Mouse (Mus musculus) embryonic facial prominence, embryonic 13.5 days (tissue): ENCODE data around the gene Wdr34. TPM values are rescaled to one million over a fixed set of nuclear protein-coding genes. Genes with fewer than 3 reads are reported as not detected.

ENCODE experiments used
- ATAC-seq: fragments of 200-750 bp; cut with Nextera tagmentation; 2 replicates; pipeline ENCODE4 v1.8.0; 2017; ENCODE audit warnings: low read depth; ENCODE audit not compliant: insufficient number of reproducible peaks, insufficient read depth, low FRiP score, low TSS enrichment
- H3K27ac ChIP-seq: fragments of 300-500 bp; sonication (generic); 2 replicates; pipeline ENCODE4 v1.5.1; 2015; ENCODE audit warnings: moderate library complexity, mild to moderate bottlenecking, inconsistent platforms
- H3K27me3 ChIP-seq: fragments of 300-500 bp; sonication (generic); 2 replicates; pipeline ENCODE4 v1.6.1; 2015; ENCODE audit warnings: mild to moderate bottlenecking, inconsistent platforms
- H3K36me3 ChIP-seq: fragments of 300-500 bp; sonication (generic); 2 replicates; pipeline ENCODE4 v1.6.1; 2015; ENCODE audit warnings: mild to moderate bottlenecking, inconsistent platforms
- H3K4me1 ChIP-seq: fragments of 300-500 bp; sonication (generic); 2 replicates; pipeline ENCODE4 v1.6.1; 2015; ENCODE audit warnings: inconsistent platforms
- H3K4me2 ChIP-seq: fragments of 300-500 bp; sonication (generic); 2 replicates; pipeline ENCODE4 v1.6.1; 2015; ENCODE audit warnings: moderate library complexity, mild to moderate bottlenecking, inconsistent platforms
- H3K4me3 ChIP-seq: fragments of 300-500 bp; sonication (generic); 2 replicates; pipeline ENCODE4 v1.5.1; 2015; ENCODE audit warnings: mild to moderate bottlenecking, inconsistent platforms
- H3K9ac ChIP-seq: fragments of 300-500 bp; sonication (generic); 2 replicates; pipeline ENCODE4 v1.6.1; 2015; ENCODE audit warnings: mild to moderate bottlenecking, inconsistent platforms
- H3K9me3 ChIP-seq: fragments of 300-500 bp; sonication (generic); 2 replicates; pipeline ENCODE4 v1.6.1; 2016; ENCODE audit warnings: inconsistent platforms
- WGBS: fragments of 180-500 bp; shearing (Covaris S2); methylation state at CpG from one replicate; pipeline ENCODE4 v1.1.7; 2015; ENCODE audit warnings: mixed read lengths; 5-methylcytosine and 5-hydroxymethylcytosine counted together
- microRNA-seq: library from miRNA; unstranded; fragments of <30 nt; microRNA quantifications from one replicate; pipeline ENCODE4, GENCODE M21; 2016
- polyA plus RNA-seq: library from polyadenylated mRNA; unstranded; fragments of >200 nt; fragmentation: Nextera tagmentation; extraction: Ambion mirVana; gene quantifications from 2 replicates; pipeline ENCODE4 v1.2.1, GENCODE M21; 2015

Gene Wdr34
- polyA plus RNA-seq, 1 experiment from 2014 or later: 46.9 TPM

DNA sequence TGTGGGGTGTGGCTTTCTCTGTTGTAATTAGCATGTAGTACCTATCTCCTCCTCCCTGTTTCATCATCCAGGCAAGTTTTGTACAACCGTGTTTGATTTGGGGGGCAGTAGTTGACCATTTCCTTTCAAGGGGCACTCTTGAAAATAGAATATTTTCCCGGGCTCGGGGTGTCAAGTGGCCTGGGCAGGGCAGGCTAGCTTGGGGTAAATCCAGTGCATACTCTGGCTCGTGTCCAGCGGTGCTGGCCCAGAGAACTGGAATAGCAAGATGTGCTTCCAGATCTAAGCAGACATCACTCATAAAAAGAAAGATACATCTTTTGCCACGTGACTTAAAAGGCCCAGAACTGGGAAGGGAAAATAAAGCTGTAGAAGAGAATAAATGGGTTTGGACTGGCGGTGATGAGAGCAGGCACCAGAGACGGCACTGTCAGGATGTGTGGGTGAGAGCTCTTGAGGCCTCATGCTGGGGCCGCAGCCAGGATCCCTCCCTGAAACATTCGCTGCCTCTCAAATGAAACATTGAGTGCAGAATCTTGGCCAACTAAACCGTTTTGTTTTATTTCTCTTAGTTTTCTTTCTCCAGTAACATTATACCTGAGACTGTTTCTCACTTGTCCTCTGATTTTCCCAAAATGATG lies 34.2 kb downstream of the Wdr34 start:
- Histone ChIP-seq H3K27me3 (no peaks in the 10 kb centered on the region), H3K27ac (no peak overlapping the region), H3K4me2 (no peak overlapping the region), H3K9ac (no peak overlapping the region), H3K4me1 (no peaks in the 10 kb centered on the region), H3K9me3 (no peaks in the 10 kb centered on the region), H3K36me3 (peaks cover 98% of the 10 kb centered on the region), H3K4me3 (no peak overlapping the region)
- 92% methylated on average over 11 of the region's 11 CpGs for WGBS
- no peak for ATAC-seq

DNA sequence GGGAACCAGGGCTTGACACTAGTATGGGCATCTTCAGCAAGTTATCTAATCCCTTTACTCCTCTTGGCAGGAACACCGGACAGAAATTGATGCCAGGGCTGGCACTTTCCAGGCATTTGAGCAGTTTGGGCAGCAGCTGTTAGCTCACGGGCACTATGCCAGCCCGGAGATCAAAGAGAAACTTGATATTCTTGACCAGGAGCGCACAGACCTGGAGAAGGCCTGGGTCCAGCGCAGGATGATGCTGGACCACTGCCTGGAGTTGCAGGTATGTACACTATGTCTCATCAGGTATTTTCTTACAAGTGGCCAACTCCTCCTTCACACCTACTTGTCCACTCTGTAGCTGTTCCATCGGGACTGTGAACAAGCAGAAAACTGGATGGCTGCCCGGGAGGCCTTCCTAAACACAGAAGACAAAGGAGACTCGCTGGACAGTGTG lies 37.8 kb downstream of the Wdr34 start:
- Histone ChIP-seq H3K4me1 (no peaks in the 10 kb centered on the region), H3K9me3 (no peaks in the 10 kb centered on the region), H3K4me2 (no peak overlapping the region), H3K27ac (no peak overlapping the region), H3K9ac (no peak overlapping the region), H3K27me3 (no peaks in the 10 kb centered on the region), H3K36me3 (peaks cover 100% of the 10 kb centered on the region), H3K4me3 (no peak overlapping the region)
- no peak for ATAC-seq
- 89% methylated on average over 8 of the region's 8 CpGs for WGBS

DNA sequence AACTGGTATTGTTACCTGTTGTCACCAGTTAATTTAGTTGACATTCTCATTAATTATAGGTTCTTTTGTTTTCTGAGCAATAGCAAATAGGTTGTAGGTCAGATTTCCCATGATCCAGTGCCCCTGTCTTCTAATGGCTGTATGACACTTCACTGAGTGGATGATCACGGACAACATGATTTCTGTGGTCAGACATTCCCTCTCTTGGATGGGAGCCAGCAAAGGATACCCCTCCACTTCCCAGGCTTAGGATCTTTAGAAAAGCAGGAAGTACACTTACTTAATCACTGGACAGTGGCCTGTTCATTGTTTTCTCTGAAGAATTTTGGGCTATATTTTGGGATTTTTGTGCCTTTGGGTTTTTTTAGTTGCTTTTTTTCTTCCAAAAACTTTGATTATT lies 39.6 kb downstream of the Wdr34 start:
- Histone ChIP-seq H3K36me3 (peaks cover 99% of the 10 kb centered on the region), H3K4me1 (no peaks in the 10 kb centered on the region), H3K4me3 (no peak overlapping the region), H3K9ac (no peak overlapping the region), H3K9me3 (no peaks in the 10 kb centered on the region), H3K4me2 (no peak overlapping the region), H3K27me3 (no peaks in the 10 kb centered on the region), H3K27ac (no peak overlapping the region)
- ATAC-seq: no peak
- WGBS: 71% methylated on average over 1 of the region's 1 CpGs

DNA sequence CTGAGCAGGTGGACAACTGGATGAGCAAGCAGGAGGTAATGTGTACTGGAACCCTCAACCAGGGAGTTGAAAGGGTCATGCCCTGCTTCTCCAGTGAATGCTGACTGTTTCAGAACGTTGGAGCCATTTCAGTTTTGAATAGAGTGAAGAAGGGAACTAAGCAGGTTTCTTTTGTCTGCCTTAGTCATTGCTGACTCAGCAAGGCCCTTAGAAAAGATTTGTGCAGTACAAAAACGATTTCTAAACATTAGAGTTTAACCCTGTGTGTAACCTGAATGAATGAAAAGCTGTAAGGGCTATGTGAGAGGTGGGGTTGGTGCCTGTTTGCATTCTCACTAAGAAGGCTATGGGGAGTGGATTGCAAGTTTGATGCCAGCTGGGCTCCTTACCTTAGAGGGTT lies 56.7 kb downstream of the Wdr34 start:
- WGBS: 58% methylated on average over 2 of the region's 2 CpGs
- no peaks in the 10 kb centered on the region for H3K9me3 ChIP-seq
- H3K4me2 ChIP-seq: no peak overlapping the region
- no peak for ATAC-seq
- H3K4me1 ChIP-seq: no peaks in the 10 kb centered on the region
- H3K27ac ChIP-seq: no peak overlapping the region
- H3K4me3 ChIP-seq: no peak overlapping the region
- no peak overlapping the region for H3K9ac ChIP-seq
- no peaks in the 10 kb centered on the region for H3K27me3 ChIP-seq
- peaks cover 99% of the 10 kb centered on the region for H3K36me3 ChIP-seq

Small RNAs within 50 kb of the gene (microRNA-seq; reads per million reads assigned to microRNA genes)
- not detected for gene Mir6997

Other genes starting within 250 kb of the Wdr34 start
- gene Slc27a4, start 246.2 kb downstream of the Wdr34 start, polyA plus RNA-seq: 16.7 and 17.0 TPM in 2 replicates
- 23.4 and 26.3 TPM in 2 replicates for gene Urm1, start 228.8 kb downstream of the Wdr34 start, polyA plus RNA-seq
- gene Cercam, start 179.7 kb downstream of the Wdr34 start, polyA plus RNA-seq: 29.6 and 29.7 TPM in 2 replicates
- 79.8 and 85.3 TPM in 2 replicates for gene Odf2, start 159.7 kb downstream of the Wdr34 start, polyA plus RNA-seq
- gene Gle1, start 113.5 kb downstream of the Wdr34 start, polyA plus RNA-seq: 70.1 and 76.8 TPM in 2 replicates
- 74.3 and 78.3 TPM in 2 replicates for gene Sptan1, start 83.3 kb downstream of the Wdr34 start, polyA plus RNA-seq
- 538 and 545 TPM in 2 replicates for gene Set, start 8.5 kb upstream of the Wdr34 start, polyA plus RNA-seq
- 7.6 and 11.4 TPM in 2 replicates for gene Pkn3, start 28.8 kb upstream of the Wdr34 start, polyA plus RNA-seq
- gene Zdhhc12, start 44.8 kb upstream of the Wdr34 start, polyA plus RNA-seq: 24.0 and 25.3 TPM in 2 replicates
- 12.7 and 13.5 TPM in 2 replicates for gene Zer1, start 75.7 kb upstream of the Wdr34 start, polyA plus RNA-seq
- 11.1 and 13.7 TPM in 2 replicates for gene Tbc1d13, start 84.9 kb upstream of the Wdr34 start, polyA plus RNA-seq
- gene Endog, start 122.6 kb upstream of the Wdr34 start, polyA plus RNA-seq: 12.4 and 15.2 TPM in 2 replicates
- gene Spout1, start 129.6 kb upstream of the Wdr34 start, polyA plus RNA-seq: 80.6 and 81.9 TPM in 2 replicates
- 9.4 and 10.0 TPM in 2 replicates for gene Kyat1, start 157.0 kb upstream of the Wdr34 start, polyA plus RNA-seq
- gene Lrrc8a, start 188.8 kb upstream of the Wdr34 start, polyA plus RNA-seq: 43.6 and 45.9 TPM in 2 replicates
- 0.06 and 0.11 TPM in 2 replicates for gene Gm28035, start 191.7 kb upstream of the Wdr34 start, polyA plus RNA-seq
- 3.7 and 4.7 TPM in 2 replicates for gene Phyhd1, start 217.3 kb upstream of the Wdr34 start, polyA plus RNA-seq
- not detected in 2 replicates for gene Gm28038, start 232.2 kb upstream of the Wdr34 start, polyA plus RNA-seq
- 29.0 and 30.5 TPM in 2 replicates for gene Dolk, start 237.5 kb upstream of the Wdr34 start, polyA plus RNA-seq
- gene Nup188, start 237.5 kb upstream of the Wdr34 start, polyA plus RNA-seq: 36.5 and 40.7 TPM in 2 replicates